Mouse (Mus musculus) myocyte (in vitro differentiated cells): ENCODE data around the gene Adgrv1.

Experiments used
- CEBPB ChIP-seq: IDR thresholded peaks from 2 replicates; pipeline ENCODE4 v1.6.1; 2011; ENCODE audit warnings: mild to moderate bottlenecking, moderate library complexity; ENCODE audit not compliant: poor library complexity, insufficient read depth, severe bottlenecking
- E2F4 ChIP-seq: IDR thresholded peaks from one replicate; pipeline ENCODE4 v1.6.1; 2011; ENCODE audit warnings: mild to moderate bottlenecking, control low read depth, moderate library complexity; ENCODE audit not compliant: insufficient read depth
- MAX ChIP-seq: IDR thresholded peaks from one replicate; pipeline ENCODE4 v1.6.1; 2011; ENCODE audit warnings: low read depth, mild to moderate bottlenecking, control low read depth
- MYOD1 ChIP-seq, 3 experiments: IDR thresholded peaks; one replicate each; pipeline ENCODE4 v1.6.1; 2011; ENCODE audit warnings: control low read depth in 2 of 3, low read depth in 2 of 3, mild to moderate bottlenecking in 2 of 3, moderate library complexity in 1 of 3; ENCODE audit not compliant: insufficient read length in 2 of 3, control insufficient read depth in 1 of 3
- MYOG ChIP-seq, 3 experiments: IDR thresholded peaks; one replicate each; pipeline ENCODE4 v1.6.1; 2011; ENCODE audit warnings: control low read depth in 2 of 3, low read depth in 2 of 3, mild to moderate bottlenecking in 2 of 3; ENCODE audit not compliant: insufficient read length in 2 of 3, control insufficient read depth in 1 of 3, insufficient read depth in 1 of 3
- POLR2A ChIP-seq: IDR thresholded peaks from one replicate; pipeline ENCODE4 v1.6.1; 2011; ENCODE audit warnings: low read depth, mild to moderate bottlenecking, control low read depth, moderate library complexity; ENCODE audit not compliant: insufficient read length
- POLR2AphosphoS2 ChIP-seq: IDR thresholded peaks from one replicate; pipeline ENCODE4 v1.6.1; 2011; ENCODE audit warnings: low read depth, control low read depth; ENCODE audit not compliant: insufficient read length
- SRF ChIP-seq: IDR thresholded peaks from one replicate; pipeline ENCODE4 v1.6.1; 2011; ENCODE audit warnings: low read depth; ENCODE audit not compliant: control insufficient read depth, insufficient read length
- TCF12 ChIP-seq: IDR thresholded peaks from one replicate; pipeline ENCODE4 v1.6.1; 2011; ENCODE audit warnings: mild to moderate bottlenecking, control low read depth; ENCODE audit not compliant: poor library complexity, insufficient read depth, severe bottlenecking
- TCF3 ChIP-seq: IDR thresholded peaks from one replicate; pipeline ENCODE4 v1.6.1; 2011; ENCODE audit warnings: low read depth, control low read depth; ENCODE audit not compliant: insufficient read length
- USF1 ChIP-seq: IDR thresholded peaks from one replicate; pipeline ENCODE4 v1.6.1; 2011; ENCODE audit warnings: low read depth, mild to moderate bottlenecking, control low read depth, moderate library complexity

- TF ChIP-seq E2F4 (no peak), TCF12 (no peak), MYOD1 (IDR thresholded peaks at IDR 0.05; ENCODE audit: control insufficient read depth in 1 of 3, insufficient read length in 2 of 3, low read depth in 2 of 3) (no peak), USF1 (no peak), MYOG (IDR thresholded peaks at IDR 0.05; ENCODE audit: control insufficient read depth in 1 of 3, insufficient read depth in 1 of 3, insufficient read length in 2 of 3, low read depth in 2 of 3) (no peak), POLR2A (no peak), POLR2AphosphoS2 (no peak), MAX (no peak), TCF3 (no peak), SRF (no peak), CEBPB (no peak)
These were observed 193.4 kb downstream of the Adgrv1 start for GRCm38 (mm10) chr13:81439390-81440025.
